Mouse (Mus musculus) testis, adult 2 months (tissue): ENCODE data around the gene Prrt1.

Source experiments
- CTCF ChIP-seq: fragments of 200-500 bp; IDR thresholded peaks from 2 replicates; pipeline ENCODE4 v1.5.1; 2012; ENCODE audit warnings: low read depth, mild to moderate bottlenecking, inconsistent platforms, low read length, moderate library complexity; ENCODE audit not compliant: control insufficient read depth, insufficient read depth, insufficient replicate concordance
- POLR2A ChIP-seq: fragments of 200-500 bp; IDR thresholded peaks from 2 replicates; pipeline ENCODE4 v1.6.1; 2012; ENCODE audit warnings: low read depth, mild to moderate bottlenecking, inconsistent platforms, low read length, moderate library complexity; ENCODE audit not compliant: control insufficient read depth

GRCm38 (mm10) chr17:34661121-34661591, 31.8 kb downstream of the Prrt1 start:
- no peak for TF ChIP-seq POLR2A
- no peak for TF ChIP-seq CTCF
